Comparison of ENCODE assay signal across 20 mouse cellular contexts in the genomic region with DNA sequence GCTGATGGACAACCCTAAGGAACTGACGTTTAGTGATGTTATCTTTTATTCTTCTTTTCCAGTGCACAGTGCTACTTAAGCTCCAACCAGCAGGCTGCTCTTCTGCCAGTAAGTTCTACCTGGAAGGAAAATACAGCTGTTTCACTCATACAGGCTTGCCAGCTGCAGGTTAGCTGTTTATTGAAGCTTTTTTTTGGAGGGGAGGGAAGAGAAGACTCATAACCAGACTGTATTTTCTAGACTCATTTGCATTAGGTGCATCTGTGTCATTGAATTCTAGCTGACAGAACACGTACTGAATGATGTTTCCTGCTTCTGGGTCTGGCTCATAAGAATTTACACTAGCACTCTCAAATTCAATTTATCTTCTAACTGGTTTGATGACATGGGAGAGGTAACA.
DNase-seq lines count a peak whose midpoint lies in the region; ATAC-seq and TF ChIP-seq lines count a peak whose summit lies in the region.
"Had no signal": no experiment of that assay in that cellular context is flagged by ENCODE, and none has a peak within 500 bp of the region (broad histone marks: within the 10 kb centered on the region; RNA-seq: fewer than 3 reads in every experiment).

No protein-coding gene starts in this region.

- DNase-seq in A20 (ENCODE audit: low read depth, low spot score) = peak; percentile 51
- DNase-seq in CH12.LX (ENCODE audit: extremely low read depth) = peak; percentile 63
- DNase-seq in layer of hippocampus, adult 8-10 months (ENCODE audit: low spot score in 2 of 2) = no peak
- DNase-seq: adrenal gland, adult 2 months; adrenal gland, adult 8-10 months; adrenal gland, postnatal 10 days; adrenal gland, postnatal 14 days; adrenal gland, postnatal 25 days; adrenal gland, postnatal 36 days; B cell, adult 2 months; cerebellum, adult 11 months; cerebellum, adult 11-12 months; cerebellum, adult 18-20 months; cerebellum, adult 2 months; cerebellum, adult 8-10 months; cerebellum, adult 9-10 months had no signal

- no peak overlapping the region for H3K27ac ChIP-seq in CH12.LX (ENCODE audit: insufficient read depth, low read depth)

- dilution Hi-C loops in CH12.LX (cut with MboI; ENCODE audit: extremely low pct_ligation_motif_present, extremely low pct_unique_long_range_greater_than_20kb, low sequenced_read_pairs) = no loop called here

- H3K4me3 ChIP-seq in CH12.LX (replicated peaks in 1 of 3; ENCODE audit: low read depth in 2 of 3, low read length in 2 of 3, poor library complexity in 1 of 3) = no peak overlapping the region

- H3K9me3 ChIP-seq in CH12.LX (replicated peaks; ENCODE audit: low read length) = no peaks in the 10 kb centered on the region
- H3K9me3 ChIP-seq: G1E had no signal

- H3K4me2 ChIP-seq in CH12.LX (ENCODE audit: insufficient read depth, low read depth, poor library complexity, severe bottlenecking) = no peak overlapping the region

- H3K36me3 ChIP-seq in CH12.LX (replicated peaks in 1 of 2; ENCODE audit: control insufficient read depth in 1 of 2, insufficient read depth in 1 of 2, low read length in 1 of 2) = no peaks in the 10 kb centered on the region
- H3K36me3 ChIP-seq: G1E had no signal

- TF ChIP-seq POLR2A in CH12.LX (IDR thresholded peaks at IDR 0.05; ENCODE audit: low read depth, low read length) = no peak

- no peak overlapping the region for H3K9ac ChIP-seq in CH12.LX (ENCODE audit: insufficient read depth, low read depth)

- H3K79me2 ChIP-seq in CH12.LX (replicated peaks; ENCODE audit: control insufficient read depth, extremely low read depth, insufficient read depth, poor library complexity, severe bottlenecking) = no peaks in the 10 kb centered on the region

- peaks cover 0 to 24% of the 10 kb centered on the region in 2 experiments; a peak in 2 of 4 replicates for H3K4me1 ChIP-seq in CH12.LX (ENCODE audit: control insufficient read depth in 1 of 2, insufficient read depth in 2 of 2)

- no peak for ATAC-seq in CD4-positive, CD25-positive, alpha-beta regulatory T cell, adult 4 months
- ATAC-seq: activated CD4-positive, CD25-positive, alpha-beta regulatory T cell, adult 4 months; Patski had no signal

- TF ChIP-seq CTCF in CH12.LX (conservative IDR thresholded peaks at IDR 0.05 in 1 of 2, IDR thresholded peaks at IDR 0.05 in 1 of 2; ENCODE audit: low read depth in 2 of 2, low read length in 2 of 2) = no peak

- in situ Hi-C loops in CH12.LX (cut with MboI; ENCODE audit: low pct_ligation_motif_present, low pct_unique_long_range_greater_than_20kb, low sequenced_read_pairs) = no loop called here

- TF ChIP-seq EP300 in CH12.LX (IDR thresholded peaks at IDR 0.05; ENCODE audit: low read length) = peak; percentile 80

- H3K27me3 ChIP-seq in CH12.LX (replicated peaks) = no peaks in the 10 kb centered on the region

- TF ChIP-seq RAD21 in CH12.LX (IDR thresholded peaks at IDR 0.05; ENCODE audit: low read depth, low read length) = no peak; the same call in 1 of the 2 replicates

TF ChIP-seq in CH12.LX, 34 proteins besides CTCF, POLR2A, EP300 and RAD21:
- TF ChIP-seq MAZ (IDR thresholded peaks at IDR 0.05; ENCODE audit: low read depth, low read length) (no peak), IRF4 (IDR thresholded peaks at IDR 0.05; ENCODE audit: low read depth, low read length) (peak; percentile 86), ELF1 (IDR thresholded peaks at IDR 0.05; ENCODE audit: low read depth, low read length) (no peak), ZNF384 (IDR thresholded peaks at IDR 0.05; ENCODE audit: low read depth, low read length) (peak; percentile 82), JUND (conservative IDR thresholded peaks at IDR 0.05; ENCODE audit: low read depth, low read length) (peak; percentile 76), JUN (IDR thresholded peaks at IDR 0.05; ENCODE audit: insufficient read depth, low read depth, low read length) (peak; percentile 44), ETS1 (conservative IDR thresholded peaks at IDR 0.05; ENCODE audit: low read depth, low read length) (peak; percentile 53), TCF12 (IDR thresholded peaks at IDR 0.05; ENCODE audit: low read depth, low read length) (peak; percentile 57; the same call in 1 of the 2 replicates)
TF ChIP-seq in CH12.LX: peak in this region for 6.

Comparison
In these comparisons a context has a peak if more than half of its experiments do, and no peak if none do; other contexts are left out.
1. DNase-seq: peak in A20 (single experiment) and CH12.LX (single experiment); none in layer of hippocampus, adult 8-10 months (0 of 2).